Mouse (Mus musculus): ENCODE measurements around the gene Pou2f3.

- no peak for TF ChIP-seq FLI1 (IDR thresholded peaks at IDR 0.05; ENCODE audit: low read length)
- TF ChIP-seq GATA1 (IDR thresholded peaks at IDR 0.05; ENCODE audit: borderline replicate concordance, low read length), result no peak
These were observed 24.3 kb upstream of the Pou2f3 start for GRCm38 (mm10) chr9:43234496-43234895.

Measured in megakaryocyte, embryonic 14.5 days (primary cell).